Mouse (Mus musculus): ENCODE results near the gene Gm20503.

Gm20503 gene

DNA sequence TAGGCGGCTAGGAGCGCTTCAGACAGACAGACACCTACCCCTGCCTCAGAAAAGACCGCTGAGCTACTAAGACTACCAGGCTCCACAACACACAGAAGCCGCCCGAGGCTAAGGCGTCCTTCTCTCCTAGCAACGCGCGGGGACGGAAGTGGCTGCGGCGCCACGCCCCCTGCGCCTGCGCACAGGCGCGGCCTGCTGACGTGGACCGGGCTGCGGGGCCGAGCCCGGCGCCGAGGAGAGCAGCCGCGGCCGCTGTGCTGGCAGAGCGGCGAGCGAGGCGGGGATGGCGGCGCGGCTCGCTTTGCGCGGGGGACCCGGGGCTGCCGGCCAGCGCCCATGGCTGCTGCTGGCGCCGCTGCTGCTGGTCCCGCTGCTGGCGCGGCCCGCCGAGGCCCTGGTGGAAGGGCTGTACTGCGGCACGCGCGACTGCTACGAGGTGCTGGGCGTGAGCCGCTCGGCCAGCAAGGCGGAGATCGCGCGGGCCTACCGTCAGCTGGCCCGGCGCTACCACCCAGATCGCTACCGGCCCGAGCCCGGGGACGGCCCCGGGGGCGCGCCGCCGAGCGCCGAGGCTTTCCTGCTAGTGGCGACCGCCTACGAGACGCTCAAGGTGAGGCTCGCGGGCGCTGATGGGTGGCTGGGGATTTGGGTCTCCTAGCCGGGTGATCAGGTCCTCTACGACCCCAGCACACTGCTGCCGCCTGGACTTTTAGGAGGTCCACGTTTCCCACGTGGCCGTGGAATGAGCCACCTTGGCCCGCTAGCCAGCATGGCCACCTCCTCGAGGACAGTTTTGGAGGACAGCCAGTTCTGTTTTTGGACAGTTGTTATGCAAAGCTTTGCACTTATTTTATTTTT, at the start of gene Gm20503:
Gene Gm20503 (plus strand): TSS at position 263 of the 858 bp plus-strand sequence.
- DNase-seq, result peak; percentile 94

DNA sequence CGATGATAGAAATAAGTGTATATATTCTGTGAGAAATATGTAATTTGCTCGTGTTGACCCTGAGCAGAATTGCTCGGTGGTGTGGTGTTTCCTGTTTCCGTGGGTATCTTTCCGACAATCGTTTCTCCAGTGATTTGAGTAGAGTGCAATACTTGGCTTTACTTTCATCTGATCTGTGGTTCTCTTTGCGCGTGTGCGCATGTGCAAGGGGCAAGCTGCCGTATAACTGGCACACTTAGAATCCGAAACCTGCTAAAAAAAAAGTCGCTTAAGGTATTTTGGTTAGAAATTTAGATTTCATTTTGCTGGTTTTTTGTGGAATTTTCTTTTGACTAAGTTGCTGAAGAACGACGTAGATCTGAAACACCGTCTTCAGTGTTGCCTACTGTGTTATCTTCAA, 41.3 kb upstream of the Gm20503 start:
- no peak for DNase-seq

DNA sequence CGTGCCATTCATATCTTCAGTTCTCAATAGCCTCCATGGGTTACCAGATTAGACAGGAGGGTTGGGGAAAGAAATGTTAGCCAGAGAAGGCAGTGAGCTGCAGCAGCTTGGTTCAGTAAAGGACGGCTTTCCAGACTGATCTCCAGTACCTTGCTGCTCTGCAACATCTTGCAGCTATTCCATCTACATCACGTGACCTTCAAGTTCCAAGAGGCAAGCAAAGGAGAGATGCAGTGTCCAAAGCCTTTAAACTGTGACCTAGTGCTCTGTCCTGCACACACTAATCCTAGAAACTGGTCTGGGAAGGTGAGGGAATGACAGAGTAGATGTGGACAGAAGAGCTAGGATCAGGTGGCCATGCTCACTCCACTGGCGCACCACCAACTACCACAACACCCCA, 39.7 kb upstream of the Gm20503 start:
- no peak for DNase-seq

DNA sequence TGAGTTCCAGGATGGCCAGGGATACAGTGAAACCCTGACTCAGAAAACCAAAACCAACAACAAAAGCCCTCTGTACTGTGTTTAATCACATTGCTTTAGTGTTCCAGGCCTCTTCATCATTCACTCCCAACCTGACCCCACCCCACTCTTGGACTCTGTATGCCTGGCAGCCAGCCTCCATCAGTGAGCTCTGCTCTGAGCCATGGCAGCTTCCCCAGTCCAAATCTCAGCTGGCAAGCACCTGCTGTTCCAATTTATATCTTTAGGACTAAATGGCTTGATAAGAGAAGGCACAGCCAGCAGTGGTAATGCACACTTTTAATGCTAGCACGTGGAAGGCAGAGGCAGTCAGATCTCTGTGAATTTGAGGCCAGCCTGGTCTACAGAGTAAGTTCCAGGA, 37.9 kb upstream of the Gm20503 start:
- DNase-seq, result no peak

DNA sequence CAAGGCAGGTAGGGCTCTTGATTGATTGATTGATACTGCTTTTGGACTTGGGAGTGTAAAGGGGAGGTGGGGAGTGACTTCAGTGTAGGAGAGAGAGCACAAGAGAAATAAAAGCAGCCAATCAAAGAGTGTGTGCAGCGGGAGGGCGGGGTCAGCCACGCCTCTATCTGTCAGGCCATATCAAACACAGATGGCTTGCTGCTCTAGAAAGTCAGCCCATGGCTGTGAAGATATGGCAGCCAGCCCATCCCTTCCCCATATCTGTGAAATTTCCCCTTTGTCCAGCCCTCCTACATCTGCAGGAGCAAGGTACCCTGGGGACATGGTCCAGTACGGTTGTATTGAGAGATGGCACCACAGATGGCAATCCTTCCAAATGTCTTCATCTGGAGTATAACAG, 32.3 kb upstream of the Gm20503 start:
- DNase-seq, result no peak

DNA sequence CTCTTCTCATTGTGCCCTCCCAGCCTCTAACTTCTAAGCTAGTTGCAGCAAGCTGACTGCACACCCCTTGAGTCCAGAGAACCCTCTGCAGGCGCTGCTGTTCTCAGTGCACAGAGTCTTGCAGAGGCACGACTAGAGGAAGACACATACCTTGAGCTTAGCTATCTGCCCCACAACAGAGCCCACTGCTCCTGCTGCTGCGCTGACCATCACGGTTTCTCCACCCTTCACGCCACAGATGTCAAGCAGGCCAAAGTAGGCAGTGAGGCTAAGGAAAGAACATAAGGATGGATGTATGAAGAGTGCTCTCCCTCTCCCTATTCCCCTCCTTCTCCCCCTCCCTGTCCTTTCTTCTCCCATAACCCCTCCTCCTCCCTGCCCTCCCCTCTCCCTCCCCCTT, 27.3 kb upstream of the Gm20503 start:
- no peak for DNase-seq

DNA sequence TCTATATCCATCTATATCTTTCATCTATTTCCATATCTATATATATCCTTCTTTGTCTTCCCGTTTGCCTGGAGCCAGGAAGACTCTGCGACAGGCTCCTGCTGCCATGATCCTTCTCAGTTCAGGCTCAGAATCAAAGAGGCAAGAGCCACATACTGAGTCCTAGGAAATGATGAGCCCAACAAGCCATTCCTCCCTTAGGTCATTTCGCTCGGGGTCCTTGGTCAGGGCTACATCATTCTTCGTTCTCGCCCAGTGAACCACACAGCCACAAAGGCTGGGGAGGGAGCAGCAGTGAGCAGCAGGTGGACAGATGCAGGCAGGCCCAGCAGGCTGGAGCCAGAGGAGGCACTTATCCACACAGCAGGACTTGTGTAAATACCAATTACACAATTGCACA, 21.6 kb upstream of the Gm20503 start:
- DNase-seq, result no peak

DNA sequence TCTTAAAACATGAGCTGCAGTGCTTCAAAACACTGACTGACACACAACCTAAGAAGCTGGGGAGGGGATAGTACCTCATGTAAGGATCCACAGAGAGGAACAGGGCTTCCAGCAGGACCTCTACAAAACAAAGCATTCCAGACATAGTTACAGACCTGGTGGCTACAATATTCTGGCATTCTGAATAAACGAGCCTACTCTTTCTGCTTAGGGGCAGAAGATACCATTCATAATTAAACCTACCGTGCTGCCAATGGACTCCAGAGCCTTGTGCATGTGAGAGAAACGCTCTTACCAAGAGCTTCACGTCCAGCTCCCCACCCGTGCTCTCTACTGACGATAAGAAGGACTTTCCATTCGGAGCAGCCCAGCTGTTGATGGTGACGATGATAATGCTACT, 20.2 kb upstream of the Gm20503 start:
- no peak for DNase-seq

DNA sequence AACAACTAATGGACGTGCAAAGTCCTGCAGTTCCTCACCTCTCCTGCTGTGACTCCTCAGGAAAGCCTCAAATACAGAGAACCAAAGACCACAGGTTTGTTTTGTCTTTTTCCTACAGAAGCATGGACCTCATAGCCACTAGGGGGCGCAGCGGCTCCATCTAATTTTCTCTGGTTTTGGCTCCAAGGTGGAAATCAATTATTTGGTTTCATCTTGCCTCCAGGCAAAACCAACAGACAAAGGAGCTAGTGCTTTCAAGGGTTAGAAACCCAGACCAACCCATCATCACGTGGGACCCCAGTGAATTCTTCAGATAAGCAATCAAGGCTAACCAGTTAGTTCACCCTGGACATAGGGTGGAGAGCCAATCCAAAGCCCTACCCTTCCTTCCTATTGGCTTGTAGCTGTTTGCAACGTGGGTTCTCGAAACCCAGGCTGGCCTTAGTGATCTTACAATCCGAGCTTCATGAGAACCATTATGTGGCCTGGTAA, 17.8 kb upstream of the Gm20503 start:
- peak; percentile 92 for DNase-seq

DNA sequence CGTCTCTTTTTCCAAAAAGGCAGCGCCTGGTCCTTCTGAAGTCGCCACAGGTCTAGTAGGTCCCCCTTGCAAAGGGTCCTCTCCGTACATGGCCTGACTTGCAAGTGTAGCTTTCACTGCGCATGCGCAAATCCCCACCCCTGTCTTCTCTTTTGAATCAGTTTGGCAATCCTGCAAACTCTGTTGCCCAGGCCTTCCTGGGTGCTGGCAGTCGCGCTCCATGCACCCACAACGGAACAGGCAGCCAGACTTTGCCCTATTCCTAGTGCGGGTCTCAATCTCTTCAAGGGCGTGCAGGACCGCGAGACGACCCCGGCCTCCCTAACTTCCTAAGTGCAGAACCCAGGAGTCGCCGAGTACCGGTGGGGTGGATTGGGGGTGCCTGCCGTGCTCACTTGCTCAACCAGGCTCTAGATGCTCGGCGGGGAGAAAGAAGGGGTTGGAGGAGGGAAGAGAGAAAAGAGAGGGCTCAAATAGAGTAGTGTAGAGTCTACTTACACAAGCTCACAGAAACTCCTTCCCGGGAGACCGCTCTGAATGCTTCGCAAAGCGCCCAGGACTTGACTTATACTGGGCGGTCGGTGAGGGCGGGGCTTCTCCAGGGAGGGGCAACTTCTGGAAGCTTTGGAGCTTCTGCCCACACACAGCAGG, 16.3 kb upstream of the Gm20503 start, which contains the start of gene Ptgr1:
Gene Ptgr1 (minus strand): TSS at position 580 of the 651 bp plus-strand sequence.
- DNase-seq, result peak; percentile 93

DNA sequence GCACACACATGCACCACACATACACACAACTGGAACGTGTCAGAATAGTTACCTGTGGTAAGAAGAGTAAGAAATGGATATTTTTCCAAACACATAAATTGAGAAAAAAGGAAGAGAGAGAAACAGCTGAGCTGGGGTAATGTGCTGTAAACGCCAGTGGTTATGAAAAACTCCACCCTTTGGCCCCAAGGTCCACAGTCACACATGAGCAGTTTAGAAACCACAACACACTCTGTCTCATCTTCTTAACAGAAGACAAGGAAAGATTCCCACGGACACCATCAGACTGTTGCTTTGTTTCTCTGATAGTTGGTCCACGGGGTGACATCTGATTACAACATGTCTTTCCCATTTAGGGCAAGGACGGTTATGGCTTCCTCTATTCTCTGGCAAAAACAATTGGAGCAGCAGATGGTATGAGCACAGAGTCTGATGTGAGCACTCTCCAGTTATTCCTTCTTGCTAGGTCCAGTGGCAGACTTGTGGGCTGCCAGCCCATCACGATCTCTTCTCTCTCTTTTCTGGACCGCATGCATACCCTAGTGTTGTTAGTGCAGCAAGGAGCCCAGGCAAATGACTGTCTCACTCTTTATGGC, 13.6 kb upstream of the Gm20503 start:
- DNase-seq, result no peak

DNA sequence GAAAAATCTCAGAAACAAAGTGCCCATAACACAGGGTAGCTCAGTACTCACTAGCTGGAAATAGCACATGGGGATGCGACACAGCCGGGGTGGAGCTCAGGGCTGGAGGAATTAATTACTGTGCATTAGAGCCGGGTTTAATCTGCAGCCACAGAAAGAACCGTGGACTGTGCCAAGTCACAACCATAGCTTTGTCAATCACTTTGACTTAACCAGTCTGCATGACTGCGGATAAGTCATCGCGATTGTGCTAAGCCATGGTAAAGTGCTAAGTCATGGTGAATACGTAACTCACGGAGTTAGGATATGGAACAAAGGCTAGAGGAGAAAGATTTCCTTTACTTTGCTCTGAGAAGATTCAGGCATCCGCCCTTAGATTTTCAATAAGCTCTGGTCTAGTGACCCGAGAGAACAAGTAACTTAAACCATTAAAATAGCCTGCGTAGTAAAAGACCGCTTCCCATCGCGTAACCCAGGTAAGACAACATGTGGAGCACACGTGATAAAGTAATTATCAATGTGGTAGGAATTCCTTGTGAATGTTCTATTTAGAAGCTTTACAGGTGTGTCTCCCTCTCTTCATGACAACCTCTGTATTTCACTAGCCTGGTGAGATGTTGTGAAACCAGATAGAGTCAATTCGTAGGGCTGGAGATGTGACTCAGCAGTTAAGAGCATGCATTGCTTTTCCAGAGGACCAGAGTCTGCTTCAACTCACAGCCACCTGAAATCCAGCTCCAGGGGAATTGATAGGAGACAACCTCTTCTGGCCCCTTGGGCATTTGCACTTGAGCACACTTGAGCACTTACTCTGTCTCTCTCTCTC, 12.2 kb upstream of the Gm20503 start:
- DNase-seq, result no peak

DNA sequence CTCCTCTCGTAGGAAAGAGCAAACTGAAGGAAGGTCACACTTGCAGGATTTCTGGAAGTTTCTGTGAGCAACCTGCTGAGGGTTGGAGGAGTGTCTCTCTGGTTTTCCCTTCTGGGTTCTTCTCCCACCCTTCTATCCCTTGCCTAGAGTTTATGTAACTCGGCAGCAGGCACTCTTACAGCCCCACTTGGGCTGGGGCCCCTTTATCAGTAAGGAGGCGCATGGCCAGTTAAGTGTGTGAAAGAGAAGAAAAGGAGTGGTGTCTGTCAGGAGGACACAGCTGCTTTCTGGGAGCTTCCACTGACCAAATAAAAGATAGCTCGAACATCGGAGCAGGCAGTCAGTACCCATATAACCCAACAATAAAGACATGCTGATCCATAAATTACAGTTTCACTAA, 10.8 kb upstream of the Gm20503 start:
- DNase-seq, result no peak

DNA sequence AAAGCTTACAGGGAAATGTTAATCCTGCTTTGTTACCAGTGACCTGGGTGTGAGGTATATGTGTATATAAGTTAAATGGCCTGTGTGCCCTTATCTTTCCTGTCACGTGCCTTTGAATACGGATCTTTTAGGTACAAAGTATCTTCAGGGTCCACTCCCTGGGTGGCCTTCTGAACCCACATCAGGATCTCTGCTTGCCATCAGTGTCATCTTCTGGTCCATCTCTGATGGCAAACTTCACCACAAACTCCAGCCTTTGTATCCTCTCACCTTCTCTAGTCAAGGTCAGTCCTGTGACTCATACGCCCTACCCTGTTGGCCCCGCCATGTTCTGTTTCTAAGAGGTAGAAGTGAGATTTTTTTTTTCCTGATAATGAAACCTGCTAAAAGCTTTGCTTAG, 8.2 kb upstream of the Gm20503 start, which contains the start of gene Dnajc25:
Gene Dnajc25 (plus strand): TSS at position 301 of the 400 bp plus-strand sequence.
- no peak for DNase-seq

DNA sequence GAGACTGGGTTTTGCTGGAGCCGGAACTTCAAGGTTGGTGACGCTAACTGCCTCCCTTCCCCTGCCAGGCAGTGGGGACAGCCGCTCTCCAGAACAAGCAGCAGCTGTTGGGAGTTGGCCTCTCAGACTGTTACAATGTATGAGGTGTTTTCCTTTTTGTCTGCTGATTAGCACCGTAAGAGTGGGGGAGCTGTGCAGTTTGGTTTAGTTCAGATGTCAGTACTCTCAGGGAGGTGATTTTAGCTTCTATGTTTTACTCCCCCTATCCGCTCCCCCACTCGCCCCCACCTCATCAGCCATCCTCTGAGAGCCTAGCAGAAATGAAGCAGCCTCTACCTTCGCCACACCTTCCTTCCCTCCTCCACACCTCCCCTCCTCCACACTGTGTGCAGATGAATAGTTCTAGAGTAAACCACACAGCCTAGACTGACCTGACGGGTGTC, 7.7 kb upstream of the Gm20503 start:
- DNase-seq, result no peak

DNA sequence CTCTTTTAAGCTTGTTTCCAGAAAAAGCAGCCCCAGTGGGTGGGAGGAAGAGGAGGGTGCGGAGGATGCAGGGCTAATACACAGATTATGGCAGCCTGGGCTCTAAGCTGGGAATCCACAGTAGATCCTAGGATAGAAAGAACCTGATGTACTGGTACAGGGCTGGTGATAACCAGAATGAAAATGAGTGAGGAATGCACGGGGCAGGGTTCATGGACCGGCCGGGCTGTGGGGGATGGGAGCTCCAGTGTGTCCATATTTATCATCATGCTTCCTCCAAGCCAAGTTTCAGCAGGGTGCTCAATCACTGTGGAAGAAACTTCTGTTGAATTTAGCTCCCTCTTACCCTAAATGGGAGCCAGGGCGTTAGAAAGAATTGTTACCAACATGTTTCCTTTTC, 5.9 kb upstream of the Gm20503 start:
- no peak for DNase-seq

DNA sequence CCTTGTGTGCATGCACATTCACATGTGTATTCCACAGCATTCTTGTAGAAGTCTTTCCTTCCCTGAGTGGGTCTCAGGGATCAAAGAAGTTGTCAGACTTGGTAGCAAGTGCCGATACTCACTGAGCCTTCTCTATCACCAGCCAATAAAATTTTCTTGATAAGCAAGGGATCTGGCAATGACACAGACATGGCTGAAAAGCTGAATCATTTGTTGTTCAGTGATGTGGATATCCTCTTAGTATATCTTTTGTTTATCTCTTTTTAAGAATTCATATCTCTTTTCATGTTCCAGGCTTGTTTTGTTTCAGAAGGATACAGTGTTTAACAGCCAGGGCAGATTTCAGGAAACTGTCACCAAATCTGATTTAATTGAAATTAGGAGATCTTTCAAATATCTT, 4.3 kb upstream of the Gm20503 start:
- DNase-seq, result no peak

DNA sequence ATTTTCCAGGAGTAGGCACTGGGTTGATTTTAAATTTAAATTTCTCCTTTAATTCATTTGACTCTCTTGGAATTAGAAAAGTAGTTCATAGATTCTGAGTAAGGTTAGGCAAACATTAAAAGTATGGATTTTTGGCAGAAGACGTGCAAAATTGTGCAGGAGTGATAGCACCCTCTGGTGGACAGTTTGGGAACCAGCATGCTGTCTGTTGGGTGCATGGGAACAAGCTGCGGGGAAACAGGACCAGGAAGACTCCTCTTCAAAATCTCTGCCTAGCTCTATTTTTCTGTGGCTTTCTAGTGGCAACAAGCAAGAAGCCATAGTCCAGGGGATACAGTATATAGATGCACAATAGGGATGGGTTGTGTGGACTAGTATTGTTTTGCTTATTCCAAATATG, 3.3 kb upstream of the Gm20503 start:
- peak; percentile 86 for DNase-seq

DNA sequence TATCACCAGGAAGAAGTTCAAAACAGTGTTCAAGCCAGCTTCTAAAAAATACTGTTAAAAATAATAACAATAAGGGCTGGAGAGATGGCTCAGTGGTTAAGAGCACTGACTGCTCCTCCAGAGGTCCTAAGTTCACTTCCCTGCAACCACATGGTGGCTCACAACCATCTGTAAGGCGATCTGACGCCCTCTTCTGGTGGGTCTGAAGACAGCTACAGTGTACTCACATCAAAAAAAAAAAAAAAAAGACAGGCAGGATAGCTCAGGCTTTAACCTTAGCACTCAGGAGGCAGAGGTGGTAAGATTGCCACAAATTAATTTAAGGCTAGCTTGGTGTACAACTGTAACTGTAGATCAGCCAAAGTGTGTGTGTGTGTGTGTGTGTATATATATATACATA, 2.4 kb upstream of the Gm20503 start:
- peak; percentile 58 for DNase-seq

DNA sequence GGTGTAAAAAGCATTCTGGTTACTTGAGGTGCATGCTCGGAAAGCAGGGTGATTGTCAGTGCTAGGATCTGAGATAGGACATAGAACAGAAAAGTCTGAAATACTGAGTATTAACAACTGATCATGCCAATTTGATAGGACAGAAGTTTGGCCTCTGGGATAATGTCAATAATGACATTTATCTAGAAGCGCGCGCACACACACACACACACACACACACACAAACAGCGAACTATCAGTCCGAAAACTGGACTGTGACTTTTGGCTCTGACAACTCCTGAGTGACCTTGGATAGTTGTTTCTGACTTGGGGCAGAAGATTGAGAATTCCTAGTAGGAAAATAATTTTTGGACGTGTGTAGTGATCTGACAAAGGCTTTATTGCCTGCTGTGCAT, 793 bp downstream of the Gm20503 start:
- DNase-seq, result no peak

DNA sequence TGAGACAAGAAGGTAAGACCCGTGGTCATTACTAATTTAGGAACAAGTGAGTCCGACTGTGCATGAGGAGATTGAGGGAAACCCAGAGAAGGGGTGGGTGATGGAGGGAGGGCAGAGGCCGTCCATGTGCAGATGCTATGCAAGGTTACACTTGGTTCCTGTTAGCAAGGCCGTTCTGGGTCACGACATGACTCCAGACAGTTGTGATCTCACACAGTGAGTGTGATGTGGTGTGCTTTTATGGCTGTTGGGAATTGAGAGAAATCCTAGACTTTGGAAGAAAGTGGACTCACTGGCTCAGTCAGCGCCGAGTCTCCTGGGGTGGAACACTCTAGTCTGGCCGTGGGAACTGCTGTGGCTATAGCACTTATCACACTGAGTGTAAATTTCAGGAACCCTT, 3.2 kb downstream of the Gm20503 start:
- no peak for DNase-seq

DNA sequence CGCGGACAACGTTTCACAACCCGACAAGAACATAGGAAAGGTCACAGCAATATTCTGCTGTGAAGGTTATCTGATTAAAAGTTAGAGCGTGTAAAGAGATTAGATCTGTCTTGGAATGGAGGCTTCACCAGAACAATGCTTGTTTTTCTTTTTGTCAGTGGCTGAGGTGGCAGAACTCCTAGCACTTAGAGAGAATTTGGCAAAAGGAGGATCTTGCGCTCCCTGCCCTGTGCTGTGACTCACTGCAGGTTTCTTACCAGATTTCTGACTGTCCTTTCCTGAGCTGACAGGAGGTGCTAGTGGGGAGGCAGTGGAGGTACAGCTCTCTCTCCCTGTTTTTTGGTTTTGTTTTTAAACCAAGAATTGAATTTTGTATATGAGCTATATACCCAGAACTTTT, 4.0 kb downstream of the Gm20503 start:
- no peak for DNase-seq

DNA sequence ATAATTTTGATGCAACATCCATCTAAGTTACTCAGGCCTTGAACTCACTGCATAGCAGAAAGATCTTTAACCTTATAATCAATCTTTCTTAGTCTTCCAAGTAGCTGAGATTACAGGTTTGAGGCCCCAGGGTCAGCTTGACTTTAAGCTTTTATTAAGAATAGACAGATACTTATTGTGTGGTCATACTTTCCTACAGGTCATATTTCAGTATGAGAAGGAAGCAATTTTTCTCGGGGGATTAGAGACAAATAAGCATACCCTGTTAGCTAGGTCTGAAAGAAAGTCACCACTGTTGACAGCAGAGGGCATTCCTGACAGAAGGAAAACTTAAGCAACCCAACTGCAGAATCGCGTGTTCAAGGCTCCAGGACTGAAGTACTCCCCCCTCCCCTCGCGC, 5.0 kb downstream of the Gm20503 start:
- no peak for DNase-seq

Data from lung, postnatal 36 days (tissue).